Mouse (Mus musculus) heart, embryonic 16.5 days (tissue): ENCODE measurements around the gene Glis3. TPM values are rescaled to one million over a fixed set of nuclear protein-coding genes. Genes with fewer than 3 reads are reported as not detected.

Experiments used
- ATAC-seq: fragments of 200-750 bp; cut with Nextera tagmentation; replicated peaks from 2 replicates; pipeline ENCODE4 v1.8.0; 2017; ENCODE audit warnings: moderate number of reproducible peaks; ENCODE audit not compliant: insufficient read depth, low FRiP score; ENCODE audit errors: extremely low read depth
- H3K27ac ChIP-seq: fragments of 300-500 bp; sonication (generic); 2 replicates; pipeline ENCODE4 v1.5.1; 2014; ENCODE audit warnings: mild to moderate bottlenecking, low read length, control low read depth, moderate library complexity
- H3K27me3 ChIP-seq: fragments of 300-500 bp; sonication (generic); 2 replicates; pipeline ENCODE4 v1.6.1; 2014; ENCODE audit warnings: low read length, mixed read lengths; ENCODE audit not compliant: control insufficient read depth, insufficient read depth
- H3K36me3 ChIP-seq: fragments of 300-500 bp; sonication (generic); 2 replicates; pipeline ENCODE4 v1.6.1; 2014; ENCODE audit not compliant: control insufficient read depth, insufficient read depth
- H3K4me1 ChIP-seq: fragments of 300-500 bp; sonication (generic); 2 replicates; pipeline ENCODE4 v1.6.1; 2014; ENCODE audit warnings: low read length, mixed read lengths; ENCODE audit not compliant: control insufficient read depth, insufficient read depth
- H3K4me2 ChIP-seq: fragments of 300-500 bp; sonication (generic); 2 replicates; pipeline ENCODE4 v1.6.1; 2014; ENCODE audit warnings: low read depth, mild to moderate bottlenecking, control low read depth, low read length
- H3K4me3 ChIP-seq: fragments of 300-500 bp; sonication (generic); 2 replicates; pipeline ENCODE4 v1.5.1; 2014; ENCODE audit warnings: mild to moderate bottlenecking, control low read depth, low read length
- H3K9ac ChIP-seq: fragments of 300-500 bp; sonication (generic); 2 replicates; pipeline ENCODE4 v1.6.1; 2014; ENCODE audit warnings: low read length, control low read depth
- H3K9me3 ChIP-seq: fragments of 300-500 bp; sonication (generic); replicated peaks from 2 replicates; pipeline ENCODE4 v1.6.1; 2016; ENCODE audit warnings: low read length; ENCODE audit not compliant: control insufficient read depth
- WGBS: fragments of 180-500 bp; shearing (Covaris S2); extraction: QIAGEN DNeasy Blood & Tissue Kit; methylation state at CpG from one replicate; pipeline ENCODE4 v1.1.7; 2014; 5-methylcytosine and 5-hydroxymethylcytosine counted together
- polyA plus RNA-seq: library from polyadenylated mRNA; unstranded; fragments of >200 nt; fragmentation: Nextera tagmentation; extraction: Ambion mirVana; gene quantifications from 2 replicates; pipeline ENCODE4 v1.2.1, GENCODE M21; 2015

Gene Glis3
- polyA plus RNA-seq, 1 experiment from 2014 or later, result 1.3 TPM

DNA sequence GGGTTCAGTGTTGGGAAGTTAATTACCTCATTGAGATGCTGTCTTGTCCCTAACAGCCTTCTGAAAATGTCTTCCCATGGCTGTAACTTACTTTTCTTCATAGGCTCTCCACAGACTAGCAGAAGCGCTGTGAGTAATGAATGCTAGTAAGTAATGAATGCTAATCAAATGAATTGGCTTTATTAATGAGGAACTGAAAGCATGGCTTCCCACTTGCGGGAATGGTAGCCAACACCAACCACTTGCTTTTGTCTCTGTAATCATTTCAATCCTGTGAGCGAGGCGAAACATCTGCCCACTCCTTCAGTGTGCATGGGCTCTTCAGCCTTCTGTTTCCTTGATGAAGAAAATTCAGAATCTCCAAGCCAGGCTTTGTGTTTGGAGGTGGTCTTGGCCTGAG lies 5.6 kb upstream of the Glis3 start:
- ATAC-seq, result no peak
- Histone ChIP-seq H3K4me1 (no peaks in the 10 kb centered on the region), H3K36me3 (no peaks in the 10 kb centered on the region), H3K9ac (no peak overlapping the region), H3K27ac (no peak overlapping the region), H3K27me3 (peaks cover 11% of the 10 kb centered on the region), H3K9me3 (no peaks in the 10 kb centered on the region), H3K4me3 (no peak overlapping the region), H3K4me2 (no peak overlapping the region)
- WGBS, result 89% methylated on average over 4 of the region's 4 CpGs

DNA sequence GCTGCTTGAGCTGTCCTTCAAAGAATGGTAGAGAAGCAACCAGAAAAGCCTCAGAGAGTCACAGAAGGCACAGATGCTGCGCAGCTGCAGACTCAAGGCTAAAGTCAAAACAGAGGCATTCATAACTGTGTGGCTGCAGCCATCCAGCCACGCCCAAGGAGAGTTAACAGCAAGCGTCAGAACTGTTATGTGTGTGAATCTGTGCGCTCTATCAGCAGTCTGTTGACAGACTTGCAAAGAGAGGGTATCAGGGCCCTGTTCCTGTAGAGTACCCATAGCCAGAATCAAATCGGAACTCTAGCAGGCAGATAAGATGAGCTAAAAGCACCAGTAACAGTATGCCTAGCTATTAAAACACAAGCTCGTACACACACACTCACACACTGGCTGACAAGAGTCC lies 4.5 kb upstream of the Glis3 start:
- no peak overlapping the region for H3K4me2 ChIP-seq
- no peak overlapping the region for H3K4me3 ChIP-seq
- 33% methylated on average over 6 of the region's 6 CpGs for WGBS
- no peaks in the 10 kb centered on the region for H3K9me3 ChIP-seq
- H3K4me1 ChIP-seq, result 0 out of 2 replicates have a peak, but pooled peaks cover 2% of the 10 kb centered on the region
- H3K27me3 ChIP-seq, result peaks cover 13% of the 10 kb centered on the region
- H3K36me3 ChIP-seq, result no peaks in the 10 kb centered on the region
- no peak for ATAC-seq
- H3K27ac ChIP-seq, result no peak overlapping the region
- no peak overlapping the region for H3K9ac ChIP-seq

- Histone ChIP-seq H3K4me2 (no peak overlapping the region), H3K9me3 (no peaks in the 10 kb centered on the region), H3K27ac (no peak overlapping the region), H3K4me1 (0 out of 2 replicates have a peak, but pooled peaks cover 3% of the 10 kb centered on the region), H3K36me3 (no peaks in the 10 kb centered on the region), H3K9ac (no peak overlapping the region), H3K27me3 (peaks cover 13% of the 10 kb centered on the region), H3K4me3 (no peak overlapping the region)
- no peak for ATAC-seq
- WGBS, result 90% methylated on average over 4 of the region's 4 CpGs
Observed at GRCm38 (mm10) chr19:28683346-28683745, 3.5 kb upstream of the Glis3 start.

- Histone ChIP-seq H3K4me2 (peak overlapping the region; percentile 100), H3K36me3 (no peaks in the 10 kb centered on the region), H3K27ac (no peak overlapping the region), H3K4me3 (peak overlapping the region; percentile 74), H3K27me3 (peaks cover 13% of the 10 kb centered on the region), H3K9ac (peak overlapping the region; percentile 71), H3K9me3 (no peaks in the 10 kb centered on the region), H3K4me1 (peaks cover 9% of the 10 kb centered on the region)
- no peak for ATAC-seq
- WGBS, result under 1% methylated on average over 28 of the region's 28 CpGs
Observed at GRCm38 (mm10) chr19:28679291-28679775, 544 bp downstream of the Glis3 start.

GRCm38 (mm10) chr19:28678646-28679270 lies 1.1 kb downstream of the Glis3 start:
- Histone ChIP-seq H3K27ac (no peak overlapping the region), H3K4me2 (peak overlapping the region; percentile 100), H3K9ac (peak overlapping the region; percentile 74), H3K4me3 (peak overlapping the region; percentile 74), H3K9me3 (no peaks in the 10 kb centered on the region), H3K36me3 (no peaks in the 10 kb centered on the region), H3K4me1 (peaks cover 9% of the 10 kb centered on the region), H3K27me3 (peaks cover 13% of the 10 kb centered on the region)
- ATAC-seq, result no peak
- WGBS, result under 1% methylated on average over 30 of the region's 30 CpGs

DNA sequence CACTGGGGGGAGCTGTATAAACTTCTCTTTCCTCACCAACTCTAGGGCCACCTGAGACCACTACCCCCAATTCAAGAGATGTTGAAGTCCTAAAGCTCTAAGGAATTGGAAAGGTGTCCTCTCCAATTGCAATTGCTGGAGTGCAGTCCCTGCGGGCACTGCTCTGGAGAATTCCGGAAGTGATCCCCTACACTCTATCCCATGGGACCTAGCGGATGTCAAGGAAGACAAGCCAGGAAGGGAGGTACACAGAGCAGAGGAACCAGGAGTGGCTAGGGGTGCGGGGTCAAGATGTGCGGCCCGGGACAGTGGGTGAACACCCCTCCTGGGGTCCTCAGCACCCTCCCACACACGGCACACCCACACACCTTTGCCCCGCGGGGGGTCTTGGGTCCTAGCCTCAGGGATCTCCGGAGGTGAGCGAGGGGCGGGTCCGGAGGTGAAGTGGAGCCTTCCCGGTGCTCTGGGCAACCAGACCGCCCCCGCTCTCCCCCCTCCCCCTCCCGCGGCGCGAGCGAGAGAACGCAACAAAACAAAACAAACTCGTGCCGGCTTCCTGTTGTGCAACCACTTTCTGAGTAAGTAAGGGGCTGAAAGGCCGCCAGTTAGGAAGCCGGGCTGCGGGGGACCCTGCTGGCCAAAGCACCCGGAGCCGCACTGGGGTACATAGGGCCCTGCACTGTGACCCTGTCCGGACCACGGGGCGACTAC lies 2.0 kb downstream of the Glis3 start:
- peak overlapping the region; percentile 74 for H3K4me3 ChIP-seq
- peak overlapping the region; percentile 74 for H3K9ac ChIP-seq
- WGBS, result under 1% methylated on average over 32 of the region's 32 CpGs
- H3K4me2 ChIP-seq, result peak overlapping the region; percentile 100
- H3K27me3 ChIP-seq, result peaks cover 13% of the 10 kb centered on the region
- H3K4me1 ChIP-seq, result peaks cover 9% of the 10 kb centered on the region
- ATAC-seq, result 0 out of 2 replicates have a peak, but pooled peaks have one; percentile 13
- H3K9me3 ChIP-seq, result no peaks in the 10 kb centered on the region
- H3K36me3 ChIP-seq, result no peaks in the 10 kb centered on the region
- H3K27ac ChIP-seq, result no peak overlapping the region

- Histone ChIP-seq H3K36me3 (no peaks in the 10 kb centered on the region), H3K4me1 (peaks cover 9% of the 10 kb centered on the region), H3K9me3 (no peaks in the 10 kb centered on the region), H3K27me3 (peaks cover 13% of the 10 kb centered on the region), H3K4me2 (peak overlapping the region; percentile 100), H3K9ac (no peak overlapping the region), H3K27ac (no peak overlapping the region), H3K4me3 (peak overlapping the region; percentile 74)
- ATAC-seq, result no peak
- 32% methylated on average over 8 of the region's 8 CpGs for WGBS
Observed at GRCm38 (mm10) chr19:28677045-28677727, 2.7 kb downstream of the Glis3 start.

DNA sequence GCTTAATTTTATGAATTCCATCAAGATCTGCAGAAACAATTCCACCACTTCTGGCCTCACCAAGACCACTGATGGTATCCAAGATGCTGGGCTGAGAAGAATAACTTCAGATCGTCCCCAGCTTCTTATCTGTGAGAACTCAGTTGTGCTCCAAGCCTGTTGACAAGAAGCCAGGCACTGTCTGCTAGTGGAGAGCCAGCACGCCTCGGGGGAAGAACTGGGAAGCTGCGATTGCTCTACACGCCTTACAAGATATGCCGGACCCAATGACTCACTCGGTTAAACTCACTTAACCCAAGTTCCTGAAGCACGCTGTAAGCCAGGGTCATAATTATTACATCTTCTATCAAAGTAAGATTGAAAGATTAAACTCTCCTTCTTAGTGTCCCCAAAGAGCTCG lies 16.1 kb downstream of the Glis3 start:
- H3K4me2 ChIP-seq, result no peak overlapping the region
- H3K4me1 ChIP-seq, result no peaks in the 10 kb centered on the region; the same call in 1 of the 2 replicates
- no peak overlapping the region for H3K9ac ChIP-seq
- H3K36me3 ChIP-seq, result no peaks in the 10 kb centered on the region
- H3K27me3 ChIP-seq, result no peaks in the 10 kb centered on the region
- WGBS, result 42% methylated on average over 9 of the region's 9 CpGs
- ATAC-seq, result no peak
- H3K4me3 ChIP-seq, result no peak overlapping the region
- no peak overlapping the region for H3K27ac ChIP-seq
- H3K9me3 ChIP-seq, result no peaks in the 10 kb centered on the region

- Histone ChIP-seq H3K4me2 (peak overlapping the region; percentile 16; the same call in 1 of the 2 replicates), H3K36me3 (no peaks in the 10 kb centered on the region), H3K9ac (no peak overlapping the region), H3K4me3 (no peak overlapping the region), H3K4me1 (no peaks in the 10 kb centered on the region; the same call in 1 of the 2 replicates), H3K27me3 (no peaks in the 10 kb centered on the region), H3K9me3 (no peaks in the 10 kb centered on the region), H3K27ac (no peak overlapping the region)
- WGBS, result 53% methylated on average over 10 of the region's 10 CpGs
- ATAC-seq, result no peak
Observed at GRCm38 (mm10) chr19:28663148-28663547, 16.7 kb downstream of the Glis3 start.
